Mouse (Mus musculus): Measurements from ENCODE around the gene Gm826. TPM values are rescaled to one million over a fixed set of nuclear protein-coding genes. Genes with fewer than 3 reads are reported as not detected.

Gm826 gene
- total RNA-seq, 2 experiments from 2014 or later, result not detected

- intact Hi-C loops (cut with DNase I), result no loop called here
- DNase-seq (ENCODE audit: low spot score in 2 of 2), result no peak
Observed at GRCm38 (mm10) chr2:160358896-160359295, 24.9 kb upstream of the Gm826 start.

GRCm38 (mm10) chr2:160357442-160357841 is 23.5 kb upstream of the Gm826 start:
- DNase-seq (ENCODE audit: low spot score in 2 of 2), result no peak
- intact Hi-C loops (cut with DNase I), result no loop called here

GRCm38 (mm10) chr2:160356132-160356531 is 22.2 kb upstream of the Gm826 start:
- intact Hi-C loops (cut with DNase I), result no loop called here
- no peak for DNase-seq (ENCODE audit: low spot score in 2 of 2)

GRCm38 (mm10) chr2:160354319-160354718 is 20.4 kb upstream of the Gm826 start:
- intact Hi-C loops (cut with DNase I), result no loop called here

GRCm38 (mm10) chr2:160353581-160353980 is 19.6 kb upstream of the Gm826 start:
- intact Hi-C loops (cut with DNase I), result no loop called here
- DNase-seq (ENCODE audit: low spot score in 2 of 2), result no peak

More at GRCm38 (mm10) chr2:160354319-160354718, 20.4 kb upstream of the Gm826 start:
- DNase-seq (ENCODE audit: low spot score in 2 of 2), result no peak

- intact Hi-C loops (cut with DNase I), result no loop called here
- peak in 1 of 2 experiments; percentile 40 for DNase-seq (ENCODE audit: low spot score in 2 of 2)
Observed at GRCm38 (mm10) chr2:160351038-160351574, 17.1 kb upstream of the Gm826 start.

- no peak for DNase-seq (ENCODE audit: low spot score in 2 of 2)
- intact Hi-C loops (cut with DNase I), result no loop called here
Observed at GRCm38 (mm10) chr2:160349578-160349977, 15.6 kb upstream of the Gm826 start.

- DNase-seq (ENCODE audit: low spot score in 2 of 2), result no peak
- intact Hi-C loops (cut with DNase I), result no loop called here
Observed at GRCm38 (mm10) chr2:160348796-160349195, 14.8 kb upstream of the Gm826 start.

GRCm38 (mm10) chr2:160348072-160348604 is 14.2 kb upstream of the Gm826 start:
- DNase-seq (ENCODE audit: low spot score in 2 of 2), result no peak
- intact Hi-C loops (cut with DNase I), result no loop called here

- no peak for DNase-seq (ENCODE audit: low spot score in 2 of 2)
- intact Hi-C loops (cut with DNase I), result no loop called here
Observed at GRCm38 (mm10) chr2:160345644-160346043, 11.7 kb upstream of the Gm826 start.

GRCm38 (mm10) chr2:160340121-160340520 is 6.2 kb upstream of the Gm826 start:
- intact Hi-C loops (cut with DNase I), result no loop called here
- no peak for DNase-seq (ENCODE audit: low spot score in 2 of 2)

GRCm38 (mm10) chr2:160339595-160339994 is 5.6 kb upstream of the Gm826 start:
- no peak for DNase-seq (ENCODE audit: low spot score in 2 of 2)
- intact Hi-C loops (cut with DNase I), result no loop called here

GRCm38 (mm10) chr2:160336053-160336452 is 2.1 kb upstream of the Gm826 start:
- intact Hi-C loops (cut with DNase I), result no loop called here
- DNase-seq (ENCODE audit: low spot score in 2 of 2), result no peak

GRCm38 (mm10) chr2:160335043-160335442 is 1.1 kb upstream of the Gm826 start:
- DNase-seq (ENCODE audit: low spot score in 2 of 2), result no peak
- intact Hi-C loops (cut with DNase I), result no loop called here

- intact Hi-C loops (cut with DNase I), result no loop called here
- no peak for DNase-seq (ENCODE audit: low spot score in 2 of 2)
Observed at GRCm38 (mm10) chr2:160332516-160333325, 1.2 kb downstream of the Gm826 start.

- DNase-seq (ENCODE audit: low spot score in 2 of 2), result peak in 1 of 2 experiments; percentile 32
- intact Hi-C loops (cut with DNase I), result no loop called here
Observed at GRCm38 (mm10) chr2:160328886-160329285, 5.1 kb downstream of the Gm826 start.

- no peak for DNase-seq (ENCODE audit: low spot score in 2 of 2)
- intact Hi-C loops (cut with DNase I), result no loop called here
Observed at GRCm38 (mm10) chr2:160327716-160328115, 6.2 kb downstream of the Gm826 start.

- intact Hi-C loops (cut with DNase I), result no loop called here
- no peak for DNase-seq (ENCODE audit: low spot score in 2 of 2)
Observed at GRCm38 (mm10) chr2:160327167-160327566, 6.8 kb downstream of the Gm826 start.

- intact Hi-C loops (cut with DNase I), result no loop called here
- no peak for DNase-seq (ENCODE audit: low spot score in 2 of 2)
Observed at GRCm38 (mm10) chr2:160325105-160325644, 8.8 kb downstream of the Gm826 start.

- intact Hi-C loops (cut with DNase I), result no loop called here
- no peak for DNase-seq (ENCODE audit: low spot score in 2 of 2)
Observed at GRCm38 (mm10) chr2:160321829-160322228, 12.1 kb downstream of the Gm826 start.

- intact Hi-C loops (cut with DNase I), result no loop called here
- no peak for DNase-seq (ENCODE audit: low spot score in 2 of 2)
Observed at GRCm38 (mm10) chr2:160318255-160318654, 15.7 kb downstream of the Gm826 start.

All from left cerebral cortex, postnatal 14 days (tissue).